Mouse (Mus musculus) neural tube, embryonic 14.5 days (tissue): Measurements from ENCODE around the gene Smyd1. TPM values are rescaled to one million over a fixed set of nuclear protein-coding genes. Genes with fewer than 3 reads are reported as not detected.
"Not testable (repeated sequence)": the region's sequence is repeated elsewhere in the genome, so short reads cannot be mapped to it uniquely, and the experiment has no call there.

Source experiments
- ATAC-seq: fragments of 200-750 bp; cut with Nextera tagmentation; 2 replicates; pipeline ENCODE4 v1.8.0; 2017; ENCODE audit warnings: low read depth, mild to moderate bottlenecking, moderate TSS enrichment, moderate library complexity
- H3K27ac ChIP-seq: fragments of 300-500 bp; sonication (generic); 2 replicates; pipeline ENCODE4 v1.5.1; 2014; ENCODE audit warnings: low read depth, mild to moderate bottlenecking, control low read depth, low read length, moderate library complexity, mixed read lengths
- H3K27me3 ChIP-seq: fragments of 300-500 bp; sonication (generic); 2 replicates; pipeline ENCODE4 v1.6.1; 2014; ENCODE audit warnings: low read length; ENCODE audit not compliant: control insufficient read depth, insufficient read depth
- H3K36me3 ChIP-seq: fragments of 300-500 bp; sonication (generic); 2 replicates; pipeline ENCODE4 v1.6.1; 2014; ENCODE audit warnings: low read length, mixed read lengths; ENCODE audit not compliant: control insufficient read depth, insufficient read depth
- H3K4me1 ChIP-seq: fragments of 300-500 bp; sonication (generic); 2 replicates; pipeline ENCODE4 v1.6.1; 2014; ENCODE audit warnings: low read length; ENCODE audit not compliant: control insufficient read depth, insufficient read depth
- H3K4me2 ChIP-seq: fragments of 300-500 bp; sonication (generic); 2 replicates; pipeline ENCODE4 v1.6.1; 2014; ENCODE audit warnings: mild to moderate bottlenecking, low read depth, low read length, control low read depth
- H3K4me3 ChIP-seq: fragments of 300-500 bp; sonication (generic); 2 replicates; pipeline ENCODE4 v1.5.1; 2014; ENCODE audit warnings: low read depth, low read length, control low read depth, mixed read lengths
- H3K9ac ChIP-seq: fragments of 300-500 bp; sonication (generic); replicated peaks from 2 replicates; pipeline ENCODE4 v1.6.1; 2014; ENCODE audit warnings: low read depth, mild to moderate bottlenecking, control low read depth, low read length, mixed read lengths
- H3K9me3 ChIP-seq: fragments of 300-500 bp; sonication (generic); 2 replicates; pipeline ENCODE4 v1.6.1; 2016; ENCODE audit warnings: low read length; ENCODE audit not compliant: control insufficient read depth
- WGBS: fragments of 180-500 bp; shearing (Covaris S2); extraction: QIAGEN DNeasy Blood & Tissue Kit; methylation state at CpG from one replicate; pipeline ENCODE4 v1.1.7; 2014; 5-methylcytosine and 5-hydroxymethylcytosine counted together
- polyA plus RNA-seq: library from polyadenylated mRNA; unstranded; fragments of >200 nt; fragmentation: Nextera tagmentation; extraction: Ambion mirVana; gene quantifications from 2 replicates; pipeline ENCODE4 v1.2.1, GENCODE M21; 2014

Gene Smyd1
- polyA plus RNA-seq, 1 experiment from 2014 or later, result 0.27 TPM

DNA sequence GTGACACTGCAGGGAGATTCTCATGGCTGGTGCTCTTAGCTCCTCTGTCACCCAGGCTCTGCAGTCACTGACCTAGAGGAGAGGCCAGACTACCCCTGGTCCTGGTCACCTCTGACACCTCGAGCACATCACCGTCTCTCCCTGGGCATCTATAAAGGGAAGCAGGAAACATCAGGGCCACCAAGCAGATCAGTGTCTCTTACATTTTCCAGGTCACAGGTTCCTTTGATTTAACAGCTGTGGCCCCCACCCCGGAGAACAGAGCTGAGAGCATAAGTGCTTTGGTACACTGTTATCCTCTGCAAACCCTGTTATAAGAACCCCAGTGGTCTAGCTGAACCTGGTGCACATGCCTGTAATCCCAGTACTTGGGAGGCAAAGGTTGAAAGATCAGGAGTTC, 11.0 kb upstream of the Smyd1 start:
- WGBS, result 73% methylated on average over 3 of the region's 3 CpGs
- H3K9me3 ChIP-seq, result no peaks in the 10 kb centered on the region
- no peak overlapping the region for H3K27ac ChIP-seq
- ATAC-seq, result no peak
- H3K27me3 ChIP-seq, result no peaks in the 10 kb centered on the region
- no peak overlapping the region for H3K4me3 ChIP-seq
- no peaks in the 10 kb centered on the region for H3K4me1 ChIP-seq
- H3K36me3 ChIP-seq, result no peaks in the 10 kb centered on the region
- no peak overlapping the region for H3K4me2 ChIP-seq
- no peak overlapping the region for H3K9ac ChIP-seq

GRCm38 (mm10) chr6:71332236-71332965, 10.4 kb upstream of the Smyd1 start:
- no peak overlapping the region for H3K9ac ChIP-seq
- H3K27ac ChIP-seq, result no peak overlapping the region
- ATAC-seq, result no peak
- no peaks in the 10 kb centered on the region for H3K9me3 ChIP-seq
- H3K4me2 ChIP-seq, result no peak overlapping the region
- H3K4me1 ChIP-seq, result no peaks in the 10 kb centered on the region
- no peaks in the 10 kb centered on the region for H3K36me3 ChIP-seq
- H3K4me3 ChIP-seq, result no peak overlapping the region
- H3K27me3 ChIP-seq, result no peaks in the 10 kb centered on the region
- 83% methylated on average over 11 of the region's 11 CpGs for WGBS

GRCm38 (mm10) chr6:71331491-71331890, 9.5 kb upstream of the Smyd1 start:
- ATAC-seq, result not testable (repeated sequence)

GRCm38 (mm10) chr6:71330486-71330885, 8.5 kb upstream of the Smyd1 start:
- H3K36me3 ChIP-seq, result no peaks in the 10 kb centered on the region
- H3K27me3 ChIP-seq, result no peaks in the 10 kb centered on the region
- ATAC-seq, result no peak
- H3K9ac ChIP-seq, result no peak overlapping the region
- 87% methylated on average over 7 of the region's 7 CpGs for WGBS
- no peaks in the 10 kb centered on the region for H3K4me1 ChIP-seq
- H3K9me3 ChIP-seq, result no peaks in the 10 kb centered on the region
- H3K27ac ChIP-seq, result no peak overlapping the region
- no peak overlapping the region for H3K4me3 ChIP-seq
- H3K4me2 ChIP-seq, result no peak overlapping the region

More at GRCm38 (mm10) chr6:71331491-71331890, 9.5 kb upstream of the Smyd1 start:
- H3K4me2 ChIP-seq, H3K4me3 ChIP-seq, H3K27me3 ChIP-seq, H3K27ac ChIP-seq, H3K36me3 ChIP-seq, H3K9me3 ChIP-seq, H3K4me1 ChIP-seq, H3K9ac ChIP-seq: not testable (repeated sequence)
- 83% methylated on average over 1 of the region's 4 CpGs for WGBS

GRCm38 (mm10) chr6:71329881-71330280, 7.8 kb upstream of the Smyd1 start:
- H3K9me3 ChIP-seq, result no peaks in the 10 kb centered on the region
- no peaks in the 10 kb centered on the region for H3K36me3 ChIP-seq
- no peak overlapping the region for H3K27ac ChIP-seq
- H3K4me1 ChIP-seq, result no peaks in the 10 kb centered on the region
- no peak for ATAC-seq
- no peak overlapping the region for H3K4me2 ChIP-seq
- H3K9ac ChIP-seq, result no peak overlapping the region
- H3K4me3 ChIP-seq, result no peak overlapping the region
- H3K27me3 ChIP-seq, result no peaks in the 10 kb centered on the region
- 85% methylated on average over 6 of the region's 6 CpGs for WGBS

GRCm38 (mm10) chr6:71324816-71325215, 2.8 kb upstream of the Smyd1 start:
- Histone ChIP-seq H3K27ac (no peak overlapping the region), H3K9ac (no peak overlapping the region), H3K4me2 (no peak overlapping the region), H3K27me3 (no peaks in the 10 kb centered on the region), H3K36me3 (no peaks in the 10 kb centered on the region), H3K4me1 (no peaks in the 10 kb centered on the region), H3K9me3 (no peaks in the 10 kb centered on the region), H3K4me3 (no peak overlapping the region)
- ATAC-seq, result no peak
- WGBS, result 92% methylated on average over 9 of the region's 9 CpGs

DNA sequence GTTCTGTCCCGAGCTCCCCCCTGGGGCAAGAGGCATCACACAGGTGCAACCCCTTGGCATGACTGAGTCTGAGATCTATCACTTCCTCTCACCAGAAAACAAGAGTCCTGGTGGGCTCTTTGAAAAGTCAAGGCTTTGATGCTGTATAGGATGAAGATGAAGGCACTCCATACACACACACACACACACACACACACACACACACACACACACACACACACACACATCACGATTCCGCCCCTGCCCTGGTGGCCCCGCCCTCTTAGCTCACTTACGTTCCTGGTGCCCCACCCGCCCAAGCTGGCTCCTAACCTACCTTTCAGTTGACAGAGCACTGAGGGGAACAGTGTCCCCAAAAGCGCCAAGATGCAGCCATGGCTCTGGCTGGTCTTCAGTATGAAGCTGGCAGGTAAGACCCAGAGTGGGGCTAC, 473 bp upstream of the Smyd1 start, which contains the start of gene Cd8b1:
Gene Cd8b1 (plus strand): TSS at position 298 of the 431 bp plus-strand sequence.
- no peak for ATAC-seq
- no peak within 1 kb of the TSS for H3K4me2 ChIP-seq
- WGBS, result 93% methylated on average over 7 of the region's 7 CpGs

GRCm38 (mm10) chr6:71307486-71307885, 14.5 kb downstream of the Smyd1 start:
- ATAC-seq, result no peak
- Histone ChIP-seq H3K27me3 (no peaks in the 10 kb centered on the region), H3K9me3 (no peaks in the 10 kb centered on the region), H3K4me3 (no peak overlapping the region), H3K27ac (no peak overlapping the region), H3K9ac (no peak overlapping the region), H3K4me1 (no peaks in the 10 kb centered on the region), H3K4me2 (no peak overlapping the region), H3K36me3 (no peaks in the 10 kb centered on the region)
- whole genome bisulfite sequencing, result 91% methylated on average over 8 of the region's 8 CpGs

More for the DNA sequence above, 473 bp upstream of the Smyd1 start, which contains the start of gene Cd8b1:
- Histone ChIP-seq H3K27ac (no peak within 1 kb of the TSS), H3K9me3 (no peaks in the 10 kb centered on the region), H3K9ac (no peak within 1 kb of the TSS), H3K36me3 (no peaks in the 10 kb centered on the region), H3K27me3 (no peaks in the 10 kb centered on the region), H3K4me3 (no peak within 1 kb of the TSS), H3K4me1 (no peaks in the 10 kb centered on the region)

DNA sequence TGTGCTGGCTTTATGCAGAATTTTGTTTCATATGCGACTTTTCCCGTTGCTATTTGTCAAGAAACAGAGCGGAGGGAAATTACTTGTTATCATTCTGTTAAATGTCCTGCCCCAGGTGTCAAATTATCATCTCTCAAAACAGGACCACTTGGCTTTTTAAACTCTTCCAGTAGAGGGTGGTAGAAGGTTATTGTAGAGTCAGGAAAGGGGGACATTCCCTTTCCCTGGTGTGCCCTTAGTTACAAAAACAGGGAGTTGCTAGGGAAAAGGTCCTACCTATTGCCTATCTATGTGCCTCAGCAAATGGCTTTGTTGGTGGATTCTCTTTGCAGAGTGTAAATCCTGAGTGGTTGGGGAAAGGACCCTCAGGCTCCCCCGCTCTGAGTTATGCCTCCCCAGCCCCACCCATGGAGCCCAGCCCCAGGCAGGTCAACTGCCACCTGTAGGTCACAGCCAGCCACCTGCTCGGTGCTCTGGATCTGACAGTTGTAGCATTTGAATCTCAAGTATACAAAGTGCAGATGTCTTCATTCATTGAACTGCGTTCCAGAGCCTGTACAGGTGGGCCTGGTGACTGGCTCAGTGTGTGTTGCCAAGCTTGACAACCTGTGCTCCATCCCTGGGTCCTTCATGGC, 19.8 kb downstream of the Smyd1 start:
- Histone ChIP-seq H3K4me2 (no peak overlapping the region), H3K9ac (no peak overlapping the region), H3K27ac (no peak overlapping the region), H3K36me3 (no peaks in the 10 kb centered on the region), H3K4me3 (no peak overlapping the region), H3K4me1 (no peaks in the 10 kb centered on the region), H3K9me3 (no peaks in the 10 kb centered on the region), H3K27me3 (no peaks in the 10 kb centered on the region)
- WGBS, result 77% methylated on average over 6 of the region's 6 CpGs
- no peak for ATAC-seq
